Mouse (Mus musculus) hindbrain, embryonic 12.5 days (tissue): ENCODE measurements around the gene Kif7. TPM values are rescaled to one million over a fixed set of nuclear protein-coding genes. Genes with fewer than 3 reads are reported as not detected.

Experiments
- ATAC-seq: fragments of 200-750 bp; cut with Nextera tagmentation; 2 replicates; pipeline ENCODE4 v1.8.0; 2017; ENCODE audit warnings: moderate TSS enrichment; ENCODE audit not compliant: low FRiP score
- H3K27ac ChIP-seq: fragments of 300-500 bp; sonication (generic); 2 replicates; pipeline ENCODE4 v1.5.1; 2016; ENCODE audit warnings: mild to moderate bottlenecking
- H3K27me3 ChIP-seq: fragments of 300-500 bp; sonication (generic); 2 replicates; pipeline ENCODE4 v1.6.1; 2016; ENCODE audit warnings: mild to moderate bottlenecking
- H3K36me3 ChIP-seq: fragments of 300-500 bp; sonication (generic); 2 replicates; pipeline ENCODE4 v1.6.1; 2016; ENCODE audit warnings: mild to moderate bottlenecking
- H3K4me1 ChIP-seq: fragments of 300-500 bp; sonication (generic); 2 replicates; pipeline ENCODE4 v1.6.1; 2016
- H3K4me2 ChIP-seq: fragments of 300-500 bp; sonication (generic); replicated peaks from 2 replicates; pipeline ENCODE4 v1.6.1; 2016; ENCODE audit warnings: mild to moderate bottlenecking
- H3K4me3 ChIP-seq: fragments of 300-500 bp; sonication (generic); 2 replicates; pipeline ENCODE4 v1.5.1; 2016; ENCODE audit warnings: mild to moderate bottlenecking
- H3K9ac ChIP-seq: fragments of 300-500 bp; sonication (generic); 2 replicates; pipeline ENCODE4 v1.6.1; 2016; ENCODE audit warnings: mild to moderate bottlenecking, moderate library complexity
- H3K9me3 ChIP-seq: fragments of 300-500 bp; sonication (generic); replicated peaks from 2 replicates; pipeline ENCODE4 v1.6.1; 2016; ENCODE audit warnings: mild to moderate bottlenecking
- WGBS: fragments of 180-500 bp; shearing (Covaris S2); methylation state at CpG from one replicate; pipeline ENCODE4 v1.1.7; 2016; 5-methylcytosine and 5-hydroxymethylcytosine counted together
- polyA plus RNA-seq: library from polyadenylated mRNA; unstranded; fragments of >200 nt; fragmentation: Nextera tagmentation; extraction: Ambion mirVana; gene quantifications from 2 replicates; pipeline ENCODE4 v1.2.1, GENCODE M21; 2016

Gene Kif7
- polyA plus RNA-seq, 1 experiment from 2014 or later, result 6.9 TPM

- WGBS, result 77% methylated on average over 4 of the region's 4 CpGs
- Histone ChIP-seq H3K9ac (no peak overlapping the region), H3K27ac (no peak overlapping the region), H3K36me3 (peaks cover 10% of the 10 kb centered on the region), H3K4me1 (peaks cover 8% of the 10 kb centered on the region), H3K27me3 (0 out of 2 replicates have a peak, but pooled peaks cover 3% of the 10 kb centered on the region), H3K4me2 (no peak overlapping the region), H3K9me3 (no peaks in the 10 kb centered on the region), H3K4me3 (no peak overlapping the region)
- no peak for ATAC-seq
Observed at GRCm38 (mm10) chr7:79740279-79740678, 24.8 kb upstream of the Kif7 start.

- H3K36me3 ChIP-seq, result peaks cover 10% of the 10 kb centered on the region
- no peaks in the 10 kb centered on the region for H3K9me3 ChIP-seq
- no peak for ATAC-seq
- WGBS, result 92% methylated on average over 2 of the region's 2 CpGs
- peaks cover 8% of the 10 kb centered on the region for H3K4me1 ChIP-seq
- H3K4me2 ChIP-seq, result no peak overlapping the region
- H3K9ac ChIP-seq, result no peak overlapping the region
- no peaks in the 10 kb centered on the region for H3K27me3 ChIP-seq
- no peak overlapping the region for H3K4me3 ChIP-seq
- H3K27ac ChIP-seq, result no peak overlapping the region
Observed at GRCm38 (mm10) chr7:79738913-79739312, 23.4 kb upstream of the Kif7 start.

GRCm38 (mm10) chr7:79736511-79736910 is 21.0 kb upstream of the Kif7 start:
- WGBS, result 92% methylated on average over 14 of the region's 14 CpGs
- Histone ChIP-seq H3K4me2 (no peak overlapping the region), H3K4me3 (no peak overlapping the region), H3K27ac (no peak overlapping the region), H3K9me3 (no peaks in the 10 kb centered on the region), H3K9ac (no peak overlapping the region), H3K27me3 (no peaks in the 10 kb centered on the region; the same call in 1 of the 2 replicates), H3K36me3 (peaks cover 10% of the 10 kb centered on the region), H3K4me1 (no peaks in the 10 kb centered on the region)
- ATAC-seq, result no peak

- no peak overlapping the region for H3K4me2 ChIP-seq
- 90% methylated on average over 8 of the region's 8 CpGs for WGBS
- peaks cover 7% of the 10 kb centered on the region; the same call in 1 of the 2 replicates for H3K27me3 ChIP-seq
- ATAC-seq, result no peak
- H3K9ac ChIP-seq, result no peak overlapping the region
- no peaks in the 10 kb centered on the region for H3K9me3 ChIP-seq
- no peak overlapping the region for H3K4me3 ChIP-seq
- peaks cover 10% of the 10 kb centered on the region for H3K36me3 ChIP-seq
- no peak overlapping the region for H3K27ac ChIP-seq
- H3K4me1 ChIP-seq, result no peaks in the 10 kb centered on the region
Observed at GRCm38 (mm10) chr7:79734563-79734962, 19.0 kb upstream of the Kif7 start.

GRCm38 (mm10) chr7:79732622-79733021 is 17.1 kb upstream of the Kif7 start, which contains the start of gene Plin1:
Gene Plin1, minus strand, starts transcription at chr7:79732903.
- 57% methylated on average over 4 of the region's 4 CpGs for WGBS
- H3K4me2 ChIP-seq, result no peak within 1 kb of the TSS
- H3K4me1 ChIP-seq, result no peaks in the 10 kb centered on the region
- peaks cover 8% of the 10 kb centered on the region for H3K36me3 ChIP-seq
- no peak within 1 kb of the TSS for H3K4me3 ChIP-seq
- no peak within 1 kb of the TSS for H3K9ac ChIP-seq
- no peaks in the 10 kb centered on the region for H3K9me3 ChIP-seq
- no peak within 1 kb of the TSS for H3K27ac ChIP-seq
- ATAC-seq, result no peak
- H3K27me3 ChIP-seq, result peaks cover 13% of the 10 kb centered on the region; the same call in 1 of the 2 replicates

GRCm38 (mm10) chr7:79731438-79731837 is 15.9 kb upstream of the Kif7 start:
- Histone ChIP-seq H3K4me1 (no peaks in the 10 kb centered on the region), H3K36me3 (no peaks in the 10 kb centered on the region), H3K9me3 (no peaks in the 10 kb centered on the region), H3K4me3 (no peak overlapping the region), H3K27me3 (peaks cover 16% of the 10 kb centered on the region; the same call in 1 of the 2 replicates), H3K4me2 (no peak overlapping the region), H3K9ac (no peak overlapping the region), H3K27ac (no peak overlapping the region)
- 79% methylated on average over 13 of the region's 13 CpGs for WGBS
- ATAC-seq, result no peak

- H3K27me3 ChIP-seq, result peaks cover 19% of the 10 kb centered on the region; the same call in 1 of the 2 replicates
- no peak overlapping the region for H3K4me3 ChIP-seq
- H3K4me2 ChIP-seq, result no peak overlapping the region
- no peak overlapping the region for H3K27ac ChIP-seq
- no peaks in the 10 kb centered on the region for H3K9me3 ChIP-seq
- WGBS, result 69% methylated on average over 11 of the region's 11 CpGs
- no peak overlapping the region for H3K9ac ChIP-seq
- no peaks in the 10 kb centered on the region for H3K36me3 ChIP-seq
- no peak for ATAC-seq
- no peaks in the 10 kb centered on the region for H3K4me1 ChIP-seq
Observed at GRCm38 (mm10) chr7:79729743-79730370, 14.3 kb upstream of the Kif7 start.

- Histone ChIP-seq H3K4me2 (no peak overlapping the region), H3K4me1 (no peaks in the 10 kb centered on the region), H3K27me3 (peaks cover 19% of the 10 kb centered on the region; the same call in 1 of the 2 replicates), H3K27ac (no peak overlapping the region), H3K4me3 (no peak overlapping the region), H3K9ac (no peak overlapping the region), H3K9me3 (no peaks in the 10 kb centered on the region), H3K36me3 (no peaks in the 10 kb centered on the region)
- peak; percentile 39 for ATAC-seq
- WGBS, result 9% methylated on average over 8 of the region's 8 CpGs
Observed at GRCm38 (mm10) chr7:79729169-79729568, 13.6 kb upstream of the Kif7 start.

- ATAC-seq, result peak; percentile 49
- H3K4me2 ChIP-seq, result no peak overlapping the region
- H3K4me3 ChIP-seq, result no peak overlapping the region
- WGBS, result 25% methylated on average over 6 of the region's 6 CpGs
- H3K27me3 ChIP-seq, result peaks cover 27% of the 10 kb centered on the region
- H3K9ac ChIP-seq, result no peak overlapping the region
- H3K36me3 ChIP-seq, result no peaks in the 10 kb centered on the region
- no peaks in the 10 kb centered on the region for H3K4me1 ChIP-seq
- H3K27ac ChIP-seq, result no peak overlapping the region
- no peaks in the 10 kb centered on the region for H3K9me3 ChIP-seq
Observed at GRCm38 (mm10) chr7:79728219-79728618, 12.7 kb upstream of the Kif7 start.

GRCm38 (mm10) chr7:79727091-79727490 is 11.6 kb upstream of the Kif7 start:
- H3K9ac ChIP-seq, result no peak overlapping the region
- no peaks in the 10 kb centered on the region for H3K9me3 ChIP-seq
- H3K4me2 ChIP-seq, result no peak overlapping the region
- no peaks in the 10 kb centered on the region for H3K36me3 ChIP-seq
- H3K27me3 ChIP-seq, result peaks cover 38% of the 10 kb centered on the region
- no peak overlapping the region for H3K4me3 ChIP-seq
- H3K27ac ChIP-seq, result no peak overlapping the region
- ATAC-seq, result no peak
- 13% methylated on average over 2 of the region's 2 CpGs for WGBS
- H3K4me1 ChIP-seq, result no peaks in the 10 kb centered on the region

GRCm38 (mm10) chr7:79721386-79721977 is 6.0 kb upstream of the Kif7 start:
- under 1% methylated on average over 47 of the region's 48 CpGs for WGBS
- Histone ChIP-seq H3K9me3 (no peaks in the 10 kb centered on the region), H3K27ac (0 out of 2 replicates have a peak overlapping the region, but pooled peaks have one; percentile 8), H3K4me1 (no peaks in the 10 kb centered on the region), H3K27me3 (peaks cover 45% of the 10 kb centered on the region), H3K36me3 (no peaks in the 10 kb centered on the region), H3K4me2 (peak overlapping the region; percentile 79), H3K9ac (peak overlapping the region; percentile 72), H3K4me3 (peak overlapping the region; percentile 57)
- ATAC-seq, result peak; percentile 66

GRCm38 (mm10) chr7:79710831-79711230 is 4.7 kb downstream of the Kif7 start:
- ATAC-seq, result no peak
- 28% methylated on average over 17 of the region's 17 CpGs for WGBS
- Histone ChIP-seq H3K4me3 (peak overlapping the region; percentile 47), H3K27ac (peak overlapping the region; percentile 23; the same call in 1 of the 2 replicates), H3K36me3 (0 out of 2 replicates have a peak, but pooled peaks cover 5% of the 10 kb centered on the region), H3K4me1 (peaks cover 24% of the 10 kb centered on the region), H3K27me3 (peaks cover 22% of the 10 kb centered on the region), H3K9me3 (no peaks in the 10 kb centered on the region), H3K9ac (peak overlapping the region; percentile 54; the same call in 1 of the 2 replicates), H3K4me2 (peak overlapping the region; percentile 64)
